Mouse (Mus musculus) layer of hippocampus, adult 9-10 months (tissue): ENCODE data around the gene Kcnh2.

ENCODE experiments used
- DNase-seq: peaks from one replicate; pipeline ENCODE4 v3.0.0; 2022; ENCODE audit warnings: low spot score

Kcnh2 gene

DNA sequence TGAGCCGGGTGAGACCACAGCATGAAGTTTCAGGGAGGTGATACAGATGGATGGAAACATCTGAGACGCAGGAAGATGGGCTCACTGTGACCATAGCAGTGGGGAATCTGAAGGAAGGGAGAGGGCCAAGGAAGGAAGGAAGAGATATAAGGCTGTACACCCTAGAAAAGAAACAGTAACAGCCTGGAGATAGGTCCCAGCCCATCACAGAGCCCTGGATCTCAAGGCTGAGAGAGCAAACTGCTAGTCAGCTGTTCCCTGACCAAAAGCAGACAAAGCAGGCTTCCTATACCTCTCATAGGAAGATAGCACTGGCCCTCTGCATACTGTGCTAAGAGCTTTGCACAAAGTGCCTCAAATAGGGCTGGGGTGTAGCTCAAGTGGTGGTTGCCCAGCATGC lies 27.3 kb upstream of the Kcnh2 start:
- DNase-seq: no peak

GRCm38 (mm10) chr5:24374666-24375328 lies 23.4 kb upstream of the Kcnh2 start:
- DNase-seq: no peak

DNA sequence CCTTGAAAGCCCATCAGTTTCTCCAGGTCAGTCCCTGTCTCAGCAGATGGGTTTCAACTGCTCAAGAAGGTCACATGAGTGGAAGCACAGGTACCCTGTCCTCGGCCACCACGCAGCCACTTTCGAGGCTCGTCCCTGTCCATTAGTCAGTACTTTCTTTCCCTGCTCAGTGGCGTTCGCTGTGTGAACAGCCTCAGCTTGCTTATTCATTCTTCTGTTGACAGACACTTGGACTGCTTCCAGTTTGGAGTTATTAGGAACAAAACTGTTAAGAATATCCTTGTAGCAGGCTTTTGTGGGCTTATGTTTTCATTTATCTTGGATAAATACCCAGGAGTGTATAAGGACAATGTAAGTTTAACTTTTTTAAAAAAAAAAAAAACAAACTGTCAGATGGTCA lies 22.8 kb upstream of the Kcnh2 start:
- DNase-seq: no peak

DNA sequence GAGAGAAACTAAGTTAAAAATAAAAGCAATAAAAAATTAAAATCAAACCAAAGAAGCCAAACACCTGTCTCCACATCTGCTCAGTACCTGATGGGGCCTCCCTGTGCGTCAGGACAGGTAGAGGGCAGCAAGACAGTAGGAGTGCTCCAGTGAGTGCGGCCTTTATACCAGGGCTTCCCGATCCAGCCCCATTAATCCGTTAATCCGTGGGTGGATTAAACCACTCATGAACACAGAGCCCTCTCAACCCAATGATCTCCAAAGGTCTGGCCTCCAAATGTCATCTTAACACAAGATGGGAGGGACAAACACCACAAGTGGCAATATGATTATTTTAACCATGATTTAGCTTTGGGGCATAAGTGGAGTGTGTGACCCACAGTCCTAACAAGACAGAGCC lies 22.4 kb upstream of the Kcnh2 start:
- no peak for DNase-seq

GRCm38 (mm10) chr5:24369767-24370166 lies 18.4 kb upstream of the Kcnh2 start:
- no peak for DNase-seq

DNA sequence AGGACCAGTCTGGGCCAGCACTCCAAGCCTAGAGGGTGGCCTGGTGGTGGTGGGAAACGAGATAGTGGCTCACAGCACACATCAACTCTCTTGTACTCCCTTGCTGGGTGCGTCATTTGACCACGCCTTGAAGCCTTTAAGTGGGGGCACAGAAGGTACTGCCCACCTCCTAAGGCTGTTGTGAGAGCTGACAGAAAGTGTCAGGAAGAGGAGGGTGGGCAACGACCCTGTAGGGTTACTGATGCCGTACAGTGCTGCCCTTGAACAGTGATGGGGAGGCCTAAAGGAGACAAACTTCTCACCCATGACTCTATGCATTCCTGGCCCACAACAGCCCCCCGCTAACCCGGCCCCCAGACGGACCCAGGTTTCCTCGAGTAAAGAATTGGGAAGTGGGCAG lies 15.0 kb upstream of the Kcnh2 start:
- no peak for DNase-seq

GRCm38 (mm10) chr5:24365528-24365927 lies 14.1 kb upstream of the Kcnh2 start:
- no peak for DNase-seq

DNA sequence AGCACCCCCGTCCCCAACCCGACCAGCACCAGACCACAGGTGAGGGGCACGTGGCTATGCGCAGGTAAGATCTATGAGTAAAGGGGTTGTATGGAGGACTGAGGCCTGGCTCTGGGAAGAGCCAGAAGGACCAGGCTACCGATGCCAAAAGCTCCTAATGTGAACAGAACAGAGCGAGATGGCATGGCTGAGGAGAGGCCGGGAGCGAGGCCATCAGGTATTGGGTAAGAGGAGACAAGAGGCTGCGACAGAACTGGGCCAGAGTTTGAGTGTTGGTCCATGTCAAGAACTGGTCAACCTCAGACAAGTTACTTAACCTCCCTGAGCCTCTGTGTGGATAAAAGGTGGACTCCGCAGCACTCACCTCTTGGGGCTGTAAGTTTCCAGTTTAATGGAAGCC lies 13.6 kb upstream of the Kcnh2 start:
- DNase-seq: no peak

GRCm38 (mm10) chr5:24364508-24364907 lies 13.1 kb upstream of the Kcnh2 start, which contains the start of gene Nos3:
Gene Nos3, plus strand, starts transcription at chr5:24364810.
- no peak for DNase-seq

- DNase-seq: no peak
Measured at GRCm38 (mm10) chr5:24364061-24364460, 12.7 kb upstream of the Kcnh2 start.

GRCm38 (mm10) chr5:24363467-24363866 lies 12.1 kb upstream of the Kcnh2 start:
- DNase-seq: no peak

DNA sequence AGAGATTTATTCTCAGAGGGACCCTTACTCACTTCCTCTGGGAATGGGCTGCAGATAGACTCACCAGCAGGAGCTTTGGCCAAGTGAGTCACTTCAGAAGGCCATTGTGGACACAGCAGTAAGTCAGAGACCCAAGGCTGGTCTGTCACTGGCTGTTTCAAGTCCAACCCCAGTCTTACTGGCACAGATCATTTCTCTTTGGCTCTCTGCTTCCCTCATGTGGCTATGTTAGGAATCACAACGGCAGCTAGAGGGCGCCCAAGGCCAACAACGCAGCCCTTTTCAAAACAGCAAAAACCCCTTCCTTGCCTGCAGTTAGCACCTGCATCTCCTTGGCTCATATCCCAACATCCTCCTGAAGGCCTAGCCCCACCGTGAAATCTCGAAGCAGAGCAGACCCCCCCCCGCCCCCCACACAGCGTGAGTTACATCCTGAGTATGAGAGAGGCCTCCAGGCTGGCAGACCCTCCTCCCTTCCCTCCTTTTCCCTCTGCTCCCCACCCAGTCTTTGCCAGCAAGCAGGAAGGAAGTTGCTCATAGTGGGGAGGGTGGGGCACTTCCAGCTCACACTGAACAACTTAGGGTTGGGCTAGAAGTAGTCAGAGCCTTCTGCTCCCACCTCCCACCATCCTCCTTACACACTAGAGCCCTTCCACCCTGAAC lies 9.5 kb upstream of the Kcnh2 start:
- DNase-seq: peak; percentile 81

- DNase-seq: no peak
Measured at GRCm38 (mm10) chr5:24357461-24357860, 6.1 kb upstream of the Kcnh2 start.

DNA sequence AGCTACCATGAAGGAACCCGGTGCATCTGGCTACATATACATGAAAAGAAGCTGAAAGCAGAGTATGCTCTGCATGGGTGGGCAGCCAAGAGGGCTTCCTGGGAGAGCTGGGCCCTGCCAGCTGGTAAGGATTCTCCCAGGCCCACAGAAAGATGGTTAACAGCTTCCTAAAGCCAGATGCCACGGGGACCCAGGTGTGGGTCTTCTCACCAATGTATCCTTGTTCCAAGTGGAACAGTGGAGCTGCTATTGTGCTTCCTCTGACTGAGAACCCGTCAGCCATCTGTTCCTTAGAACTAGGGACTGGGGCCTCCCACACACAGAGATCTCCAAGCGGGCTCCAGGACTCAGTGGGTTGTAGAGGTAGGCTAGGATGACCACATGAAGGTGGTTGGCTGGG lies 5.4 kb upstream of the Kcnh2 start:
- no peak for DNase-seq

DNA sequence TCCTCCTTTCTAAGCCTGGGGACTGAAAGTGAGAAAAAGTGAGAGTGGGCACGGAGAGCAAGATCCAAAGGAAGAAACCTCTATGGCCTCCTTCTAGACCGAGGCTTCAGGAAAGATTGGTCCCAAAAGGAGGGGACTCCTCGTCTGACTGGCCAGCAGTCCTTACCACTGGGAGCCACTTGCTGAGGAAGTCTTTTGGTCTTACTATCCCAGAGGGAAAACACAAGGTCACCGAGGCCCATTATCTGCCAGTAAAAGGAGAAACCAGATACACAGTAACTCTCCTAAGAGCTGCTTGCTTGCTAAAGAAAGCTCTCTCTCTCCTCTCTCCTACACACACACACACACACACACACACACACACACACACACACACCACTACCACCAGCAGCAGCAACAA lies 1.9 kb upstream of the Kcnh2 start:
- no peak for DNase-seq

DNA sequence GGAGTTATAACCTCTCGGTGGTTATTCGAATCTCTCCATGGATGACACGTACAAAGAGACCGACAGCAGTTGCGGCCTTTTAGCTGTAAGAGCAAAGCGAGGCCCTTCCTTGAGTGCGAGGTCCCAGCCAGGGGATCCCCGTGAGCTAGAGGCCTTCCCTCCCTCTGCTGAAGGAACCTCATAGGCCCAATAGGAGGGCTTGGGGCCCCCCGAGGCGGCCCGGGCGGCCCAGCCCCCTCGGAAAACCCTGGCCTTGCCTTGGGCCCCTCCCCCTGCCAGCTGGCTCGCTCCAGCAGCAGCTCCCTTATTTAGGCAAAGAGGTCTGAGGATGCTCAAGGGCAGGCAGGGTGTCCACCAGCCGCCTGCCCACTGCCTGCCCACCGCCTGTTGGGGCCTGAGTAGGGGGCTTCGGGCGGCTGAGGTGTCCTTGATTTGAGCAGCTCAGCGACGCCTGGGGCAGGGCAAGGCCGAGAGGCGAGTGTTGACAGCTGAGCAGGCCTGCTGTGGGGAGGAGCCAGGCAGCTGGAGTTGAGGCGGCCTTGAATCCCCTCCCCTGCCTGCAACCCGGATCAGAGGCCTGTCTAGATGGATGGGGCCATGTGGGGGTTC lies 951 bp upstream of the Kcnh2 start:
- no peak for DNase-seq

- DNase-seq: peak; percentile 37
Measured at GRCm38 (mm10) chr5:24351701-24352171, 332 bp upstream of the Kcnh2 start.

DNA sequence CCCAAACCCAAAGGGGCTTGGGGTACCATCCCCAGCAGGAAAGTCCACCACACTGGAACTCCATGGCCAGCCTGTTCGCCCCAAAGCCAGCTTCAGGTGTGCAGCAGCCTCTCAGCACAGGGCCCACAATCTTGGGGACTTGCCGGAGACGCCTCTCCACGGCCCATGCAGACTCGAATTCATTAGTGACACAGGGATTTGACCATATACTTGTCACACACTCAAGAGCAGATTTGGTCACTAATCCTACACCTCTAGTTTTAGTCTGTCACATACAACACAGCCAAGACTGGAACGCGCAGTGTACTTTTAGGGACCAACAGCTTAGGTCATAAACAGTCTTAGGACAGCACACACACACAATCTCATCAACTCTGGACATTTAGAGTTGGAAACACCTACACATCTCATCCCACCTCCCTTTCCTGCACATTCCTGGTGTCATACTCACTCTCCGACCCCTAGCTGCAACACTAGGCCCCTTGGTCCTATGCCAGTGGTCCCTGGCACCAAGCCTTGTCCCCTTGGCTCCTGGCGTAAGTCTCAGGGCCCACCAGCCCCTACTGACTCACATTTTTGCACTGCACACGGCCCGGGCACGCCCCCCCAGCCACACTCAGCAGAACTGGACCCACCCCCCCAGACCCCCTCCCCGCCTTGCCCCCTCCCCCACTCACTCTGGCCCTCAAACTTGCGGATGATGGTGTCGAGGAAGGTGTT lies 713 bp downstream of the Kcnh2 start:
- no peak for DNase-seq

DNA sequence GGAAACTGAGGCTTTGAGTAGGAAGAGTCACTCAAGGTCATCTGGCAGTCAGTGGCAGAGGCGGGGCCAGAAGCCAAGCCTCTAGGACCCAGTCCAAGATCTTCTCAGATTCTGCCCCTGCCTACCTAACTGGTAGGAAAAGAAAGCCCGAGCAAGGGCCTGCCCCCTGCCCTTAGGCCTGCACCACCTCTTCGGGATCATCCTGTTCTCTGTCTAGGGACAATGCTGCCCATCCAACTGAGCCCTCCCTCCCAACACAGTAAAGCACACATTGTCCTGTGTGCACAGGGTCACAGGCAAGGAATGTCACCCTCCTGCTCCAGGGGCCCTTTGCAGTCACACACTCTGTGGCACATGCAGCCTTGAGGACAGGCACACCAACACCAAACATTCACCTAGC lies 1.3 kb downstream of the Kcnh2 start:
- no peak for DNase-seq

DNA sequence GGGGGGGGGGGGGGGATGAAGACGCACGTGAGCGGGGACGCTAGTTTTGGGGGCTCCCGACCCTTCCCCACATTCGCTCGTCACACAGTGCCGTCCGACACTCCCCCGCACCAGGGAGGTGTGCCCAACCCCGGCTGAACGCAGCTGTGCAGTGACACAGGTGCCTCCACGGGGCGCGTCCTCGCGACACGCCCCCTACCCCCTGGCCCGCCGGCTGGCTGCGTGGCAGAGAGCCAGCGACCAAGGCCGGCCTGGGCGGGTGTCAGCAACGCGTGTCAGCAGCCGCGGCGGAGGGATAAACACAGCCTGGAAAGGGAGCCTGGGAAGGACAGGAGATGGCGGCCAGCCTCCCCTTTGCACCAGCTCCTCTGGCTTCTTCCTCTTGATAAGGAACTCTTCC lies 2.9 kb downstream of the Kcnh2 start:
- no peak for DNase-seq

DNA sequence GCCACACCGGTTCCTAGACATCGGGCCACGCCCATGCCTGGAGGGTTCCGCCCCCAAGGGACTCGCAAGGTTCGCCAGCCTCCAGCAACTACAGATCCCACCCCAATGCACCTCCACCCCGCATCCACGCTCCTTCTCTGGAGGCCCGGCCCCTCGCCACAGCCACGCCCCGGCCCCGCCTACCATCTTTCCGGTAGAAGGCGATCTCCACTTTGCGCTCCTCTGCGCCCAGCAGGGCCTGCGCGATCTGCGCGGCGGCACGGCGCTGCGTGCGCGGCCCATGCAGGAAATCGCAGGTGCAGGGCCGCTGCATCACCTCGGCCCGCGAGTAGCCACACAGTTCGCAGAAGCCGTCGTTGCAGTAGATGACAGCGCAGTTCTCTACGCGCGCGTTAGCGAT lies 3.3 kb downstream of the Kcnh2 start:
- no peak for DNase-seq

DNA sequence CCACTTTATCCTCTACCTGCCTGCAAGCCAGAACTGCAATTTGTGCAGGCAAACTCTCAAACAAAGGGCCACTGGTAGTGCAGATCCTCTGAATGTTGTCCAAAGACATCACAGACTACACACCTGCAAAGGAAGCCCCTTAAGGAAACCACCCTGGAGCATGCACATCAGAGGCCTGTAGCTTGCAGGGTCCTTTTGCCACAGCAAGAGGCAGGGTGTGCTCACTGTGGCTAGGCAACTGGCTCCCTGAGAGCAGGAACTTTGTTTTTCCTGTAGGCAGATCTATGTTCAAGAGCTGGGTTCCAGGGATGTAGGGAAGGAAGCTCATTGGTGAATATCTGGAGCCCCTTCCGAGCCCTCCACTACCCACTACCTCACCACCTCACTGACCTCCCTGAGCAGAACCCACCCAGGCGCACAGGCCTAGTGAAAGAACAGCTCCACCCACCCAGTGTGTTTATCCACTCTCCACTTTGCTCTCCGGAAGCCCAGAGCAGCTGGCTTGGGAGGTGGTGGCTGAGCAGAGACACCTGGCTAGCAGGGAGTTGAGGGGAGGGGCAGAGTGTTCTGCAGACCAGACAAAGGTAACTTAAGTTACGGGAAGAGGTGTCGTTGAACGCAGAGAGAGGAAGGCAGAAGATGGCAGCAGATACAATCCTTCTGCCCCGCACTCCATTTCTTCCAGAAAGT lies 4.1 kb downstream of the Kcnh2 start:
- DNase-seq: no peak
